Mouse (Mus musculus): ENCODE results near the gene Pitx3.

- TF ChIP-seq POLR2A (IDR thresholded peaks at IDR 0.05; ENCODE audit: control insufficient read depth, extremely low read depth, insufficient read depth, low read length, poor library complexity) (no peak), CTCF (IDR thresholded peaks at IDR 0.05; ENCODE audit: borderline replicate concordance, control insufficient read depth, extremely low read depth, insufficient read depth, low read length, poor library complexity) (no peak)
These were observed 240 bp upstream of the Pitx3 start for GRCm38 (mm10) chr19:46148372-46148760.
